Mouse (Mus musculus) C2C12 (cell line): ENCODE results near the gene Tjp3. TPM values are rescaled to one million over a fixed set of nuclear protein-coding genes. Genes with fewer than 3 reads are reported as not detected.

Source experiments
- H3K27me3 ChIP-seq: one replicate; pipeline ENCODE4 v1.6.1; 2011; ENCODE audit not compliant: control insufficient read depth, insufficient read depth, insufficient read length
- H3K36me3 ChIP-seq: one replicate; pipeline ENCODE4 v1.6.1; 2011; ENCODE audit not compliant: control insufficient read depth, insufficient read depth
- H3K4me3 ChIP-seq: one replicate; pipeline ENCODE4 v1.5.1; 2011; ENCODE audit warnings: mild to moderate bottlenecking, control low read depth; ENCODE audit not compliant: poor library complexity, insufficient read depth, severe bottlenecking
- H3K79me2 ChIP-seq: one replicate; pipeline ENCODE4 v1.6.1; 2011; ENCODE audit not compliant: control insufficient read depth, insufficient read depth
- H3K79me3 ChIP-seq: one replicate; pipeline ENCODE4 v1.6.1; 2011; ENCODE audit warnings: low read depth, control low read depth
- H3ac ChIP-seq: one replicate; pipeline ENCODE3; 2011; ENCODE audit warnings: low read depth; ENCODE audit not compliant: control insufficient read depth, insufficient read length
- CEBPB ChIP-seq: IDR thresholded peaks from one replicate; pipeline ENCODE4 v1.6.1; 2011; ENCODE audit warnings: low read depth, mild to moderate bottlenecking, control low read depth, moderate library complexity
- CTCF ChIP-seq: IDR thresholded peaks from one replicate; pipeline ENCODE4 v1.5.1; 2011; ENCODE audit not compliant: control insufficient read depth, insufficient read depth, insufficient read length
- FOSL1 ChIP-seq: IDR thresholded peaks from one replicate; pipeline ENCODE4 v1.8.0; 2011; ENCODE audit warnings: mild to moderate bottlenecking, low read length; ENCODE audit not compliant: poor library complexity, insufficient read depth, severe bottlenecking
- MAX ChIP-seq: IDR thresholded peaks from one replicate; pipeline ENCODE4 v1.6.1; 2011; ENCODE audit warnings: mild to moderate bottlenecking, control low read depth
- MYOD1 ChIP-seq: IDR thresholded peaks from one replicate; pipeline ENCODE4 v1.6.1; 2011; ENCODE audit warnings: low read depth; ENCODE audit not compliant: control insufficient read depth, insufficient read length
- MYOG ChIP-seq: IDR thresholded peaks from one replicate; pipeline ENCODE4 v1.6.1; 2011; ENCODE audit not compliant: control insufficient read depth, insufficient read length; ENCODE audit errors: extremely low read depth
- USF1 ChIP-seq: IDR thresholded peaks from one replicate; pipeline ENCODE4 v1.6.1; 2011; ENCODE audit warnings: low read depth, mild to moderate bottlenecking, control low read depth, moderate library complexity
- polyA plus RNA-seq: library from polyadenylated mRNA; unstranded; fragments of >200 nt; fragmentation: generic; extraction: Trizol; gene quantifications from one replicate; pipeline ENCODE4 v1.2.1, GENCODE M21; 2012; ENCODE audit warnings: missing spikeins

Gene Tjp3
- polyA plus RNA-seq, 1 experiment, result not detected

DNA sequence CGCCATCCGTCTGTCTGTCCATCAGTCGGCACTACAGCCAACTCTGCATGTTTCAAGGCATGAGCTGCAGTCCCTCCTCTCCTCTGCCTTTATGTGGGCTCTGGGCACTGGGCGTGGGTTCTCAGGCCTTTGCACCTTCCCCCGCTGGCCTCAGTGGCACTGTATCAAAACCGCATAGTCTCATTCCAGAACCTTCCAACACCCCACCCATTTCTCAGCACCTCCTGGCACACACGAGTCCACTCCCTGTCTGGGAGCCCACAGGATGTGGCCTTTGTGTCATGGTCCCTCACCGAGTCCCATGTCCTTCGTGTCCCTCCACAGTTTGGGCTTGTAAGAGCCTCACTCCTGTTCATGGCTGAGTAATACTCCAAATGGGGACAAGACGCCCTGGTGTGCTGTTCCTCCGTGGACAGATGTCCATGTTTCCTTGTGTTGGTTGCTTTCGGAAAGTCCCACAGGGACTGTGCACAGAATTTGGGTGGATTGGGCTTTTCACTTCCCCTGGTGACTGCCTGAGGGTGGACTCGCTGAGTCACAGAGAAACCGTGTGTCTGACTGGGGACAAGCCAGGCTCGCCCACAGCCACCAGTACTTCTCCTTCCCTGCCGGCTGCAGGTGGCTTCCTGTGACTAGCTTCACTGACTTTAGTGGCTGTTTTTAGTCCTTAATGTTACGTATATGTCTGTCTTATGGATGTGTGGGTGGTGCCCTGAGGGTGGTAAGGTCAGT is 7.2 kb upstream of the Tjp3 start:
- Histone ChIP-seq H3K4me3 (no peak overlapping the region), H3ac (no peak overlapping the region), H3K79me3 (peaks cover 51% of the 10 kb centered on the region), H3K36me3 (no peaks in the 10 kb centered on the region), H3K27me3 (no peaks in the 10 kb centered on the region), H3K79me2 (peaks cover 94% of the 10 kb centered on the region)
- TF ChIP-seq USF1, result no peak
- TF ChIP-seq CTCF, result no peak
- TF ChIP-seq FOSL1, result no peak
- no peak for TF ChIP-seq CEBPB
- TF ChIP-seq MYOG, result no peak
- TF ChIP-seq MAX, result no peak
- no peak for TF ChIP-seq MYOD1

DNA sequence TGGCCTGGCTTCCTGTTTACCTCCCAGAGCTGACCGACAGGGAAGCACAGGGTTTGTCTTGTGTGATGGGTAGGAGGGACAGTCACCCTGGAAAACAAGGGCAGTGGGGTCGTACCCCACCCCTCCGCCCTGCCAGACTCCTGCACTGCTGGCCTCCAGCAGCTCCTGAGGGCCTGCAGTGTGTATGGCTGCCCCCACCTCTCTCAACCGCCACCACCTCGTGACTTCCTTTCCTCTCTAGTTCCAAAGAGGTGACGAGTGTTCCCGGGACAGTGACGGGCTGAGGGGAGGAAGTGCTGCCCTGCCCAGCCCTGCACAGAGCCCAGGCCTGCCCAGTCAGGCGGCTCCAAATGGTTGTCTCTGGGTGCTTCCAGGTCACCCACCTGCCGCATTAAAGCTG is 6.5 kb upstream of the Tjp3 start:
- TF ChIP-seq FOSL1 (no peak), USF1 (no peak), MAX (no peak), MYOG (no peak), CEBPB (no peak), MYOD1 (no peak), CTCF (no peak)

DNA sequence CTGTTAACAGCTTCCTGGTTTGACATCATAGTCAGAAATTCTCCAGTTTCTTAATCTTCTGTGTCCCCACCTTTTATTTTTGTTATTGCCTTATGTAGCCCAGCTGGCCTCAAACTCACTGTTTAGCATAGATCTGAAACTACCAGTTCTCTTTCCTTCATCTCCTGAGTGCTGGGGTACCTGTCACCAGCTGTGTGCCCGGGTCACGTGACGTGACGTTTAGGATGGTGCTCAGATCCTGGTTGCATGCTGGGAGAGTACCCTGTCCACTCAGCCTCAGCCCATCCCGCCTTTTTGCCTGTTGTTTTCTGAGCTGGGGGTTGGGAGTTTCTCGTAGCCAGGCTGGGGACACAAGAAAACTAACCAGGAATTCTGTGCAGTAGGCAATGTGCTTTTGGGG is 5.9 kb upstream of the Tjp3 start:
- H3K4me3 ChIP-seq, result no peak overlapping the region
- peaks cover 93% of the 10 kb centered on the region for H3K79me2 ChIP-seq
- H3ac ChIP-seq, result no peak overlapping the region
- H3K36me3 ChIP-seq, result no peaks in the 10 kb centered on the region
- peaks cover 52% of the 10 kb centered on the region for H3K79me3 ChIP-seq
- H3K27me3 ChIP-seq, result no peaks in the 10 kb centered on the region
- no peak for TF ChIP-seq USF1
- no peak for TF ChIP-seq CEBPB
- TF ChIP-seq CTCF, result no peak
- no peak for TF ChIP-seq MAX
- no peak for TF ChIP-seq MYOG
- TF ChIP-seq FOSL1, result no peak
- TF ChIP-seq MYOD1, result no peak

More for the DNA sequence above, 6.5 kb upstream of the Tjp3 start:
- Histone ChIP-seq H3K79me2 (peaks cover 94% of the 10 kb centered on the region), H3K27me3 (no peaks in the 10 kb centered on the region), H3K36me3 (no peaks in the 10 kb centered on the region), H3ac (no peak overlapping the region), H3K79me3 (peaks cover 52% of the 10 kb centered on the region), H3K4me3 (no peak overlapping the region)

DNA sequence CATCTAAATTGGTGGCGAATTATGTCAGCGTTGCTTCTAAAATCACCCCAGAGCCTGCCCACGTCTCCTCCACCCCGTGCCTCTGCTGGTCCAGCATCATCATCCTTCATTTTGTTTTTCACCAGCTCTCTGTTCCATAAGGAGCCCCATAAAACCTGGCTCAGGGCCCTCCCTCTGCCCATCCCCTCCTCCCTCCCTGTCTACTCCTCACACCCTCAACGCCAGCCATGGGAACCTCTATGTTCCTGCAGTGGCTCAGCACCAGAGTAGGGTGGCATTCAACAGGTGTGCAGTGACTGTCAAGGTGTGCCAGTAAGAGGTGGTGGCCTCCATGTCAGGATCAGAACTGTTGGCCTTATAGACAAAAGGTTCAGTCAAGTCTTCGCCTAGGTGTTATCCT is 3.8 kb upstream of the Tjp3 start:
- TF ChIP-seq USF1 (no peak), MYOG (no peak), MYOD1 (no peak), FOSL1 (no peak), MAX (no peak), CEBPB (no peak), CTCF (no peak)
- H3ac ChIP-seq, result no peak overlapping the region
- peaks cover 50% of the 10 kb centered on the region for H3K79me3 ChIP-seq
- no peaks in the 10 kb centered on the region for H3K27me3 ChIP-seq
- H3K36me3 ChIP-seq, result no peaks in the 10 kb centered on the region
- H3K4me3 ChIP-seq, result no peak overlapping the region
- peaks cover 72% of the 10 kb centered on the region for H3K79me2 ChIP-seq

DNA sequence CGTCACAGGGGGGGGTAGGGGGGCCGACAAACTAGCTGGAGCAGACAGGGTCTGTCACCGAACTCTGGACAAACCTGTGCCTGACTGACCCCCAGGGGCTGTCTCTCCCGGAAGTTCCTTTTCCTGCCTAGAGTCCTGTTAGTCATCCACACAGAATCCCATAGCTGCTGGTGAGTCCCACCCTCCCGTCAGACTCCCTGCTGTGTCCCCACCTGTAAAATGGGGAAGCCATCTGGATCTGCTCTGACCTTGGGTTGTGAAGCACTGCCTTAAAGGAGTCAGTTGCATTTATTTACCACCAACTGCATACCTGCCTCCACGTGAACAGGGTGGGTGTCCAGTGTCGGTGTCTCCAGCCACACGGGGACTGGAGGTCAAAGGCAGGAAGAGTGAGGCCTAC is 3.1 kb upstream of the Tjp3 start:
- peaks cover 65% of the 10 kb centered on the region for H3K79me2 ChIP-seq
- H3K36me3 ChIP-seq, result no peaks in the 10 kb centered on the region
- peaks cover 50% of the 10 kb centered on the region for H3K79me3 ChIP-seq
- H3K4me3 ChIP-seq, result no peak overlapping the region
- H3ac ChIP-seq, result no peak overlapping the region
- no peaks in the 10 kb centered on the region for H3K27me3 ChIP-seq
- TF ChIP-seq MYOD1 (no peak), MYOG (no peak), MAX (no peak), FOSL1 (no peak)

DNA sequence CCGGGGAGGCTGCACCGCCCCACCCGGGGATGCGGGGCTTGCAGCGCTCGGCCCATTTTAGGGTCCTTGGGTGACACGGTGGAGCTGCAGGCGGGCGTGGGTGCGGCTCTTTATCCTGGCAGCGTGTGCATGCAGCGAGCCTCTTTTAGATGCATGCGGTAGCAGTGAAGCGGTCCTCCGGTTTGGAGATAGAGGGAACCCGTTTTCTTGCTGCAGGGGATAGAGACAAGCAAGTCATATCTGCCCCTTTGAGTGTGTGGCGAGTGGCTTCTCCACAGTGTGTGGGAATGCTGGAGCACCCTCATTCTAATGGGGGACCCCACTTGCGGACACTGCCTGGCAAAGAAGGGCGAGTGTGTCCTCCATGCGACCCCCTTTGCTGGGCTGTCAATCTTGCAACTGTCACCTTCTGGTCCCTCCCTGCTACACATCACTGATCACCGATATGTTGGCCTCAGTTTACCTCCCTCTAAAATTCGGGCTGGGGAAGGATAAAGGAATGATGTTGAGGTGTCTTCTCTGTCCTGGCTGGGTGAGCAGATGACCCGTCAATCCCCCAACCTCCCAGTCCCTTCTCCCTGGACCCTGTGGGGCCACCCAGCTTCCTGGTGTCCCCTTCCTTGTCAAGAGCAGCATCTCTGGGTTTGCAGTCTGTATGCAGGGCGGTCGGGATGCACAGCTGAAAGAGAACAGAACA is 2.1 kb upstream of the Tjp3 start:
- H3K27me3 ChIP-seq, result no peaks in the 10 kb centered on the region
- no peaks in the 10 kb centered on the region for H3K36me3 ChIP-seq
- H3K79me3 ChIP-seq, result peaks cover 43% of the 10 kb centered on the region
- peak overlapping the region; percentile 95 for H3ac ChIP-seq
- TF ChIP-seq MAX (no peak), CTCF (no peak), MYOD1 (no peak), MYOG (no peak), USF1 (no peak), FOSL1 (no peak), CEBPB (no peak)
- H3K79me2 ChIP-seq, result peaks cover 55% of the 10 kb centered on the region
- H3K4me3 ChIP-seq, result peak overlapping the region; percentile 66
